Mouse (Mus musculus) small intestine, adult 2 months (tissue): ENCODE measurements around the gene Cracr2a.

Experiments used
- CTCF ChIP-seq: fragments of 200-500 bp; IDR thresholded peaks from 2 replicates; pipeline ENCODE4 v1.5.1; 2012; ENCODE audit warnings: low read depth, mild to moderate bottlenecking, control low read depth, inconsistent platforms, low read length, moderate library complexity, mixed read lengths; ENCODE audit not compliant: insufficient replicate concordance, insufficient read length; ENCODE audit errors: extremely low read depth
- POLR2A ChIP-seq: fragments of 200-500 bp; IDR thresholded peaks from 2 replicates; pipeline ENCODE4 v1.6.1; 2012; ENCODE audit warnings: low read depth, mild to moderate bottlenecking, control low read depth, inconsistent platforms, low read length, moderate library complexity

- TF ChIP-seq CTCF (no peak), POLR2A (no peak)
Measured at GRCm38 (mm10) chr6:127530206-127530605, 30.9 kb upstream of the Cracr2a start.
